Mouse (Mus musculus) liver, postnatal 0 days (tissue): ENCODE results near the gene Il11ra2.
"Not testable (repeated sequence)": the region's sequence is repeated elsewhere in the genome, so short reads cannot be mapped to it uniquely, and the experiment has no call there.

Source experiments
- CTCF ChIP-seq: sonication (generic); IDR thresholded peaks from 2 replicates; pipeline ENCODE4 v1.5.1; 2016; ENCODE audit warnings: antibody characterized with exemption, low read depth
- EP300 ChIP-seq: IDR thresholded peaks from 2 replicates; pipeline ENCODE4 v1.6.1; 2016; ENCODE audit warnings: antibody characterized with exemption, low read depth, mild to moderate bottlenecking

DNA sequence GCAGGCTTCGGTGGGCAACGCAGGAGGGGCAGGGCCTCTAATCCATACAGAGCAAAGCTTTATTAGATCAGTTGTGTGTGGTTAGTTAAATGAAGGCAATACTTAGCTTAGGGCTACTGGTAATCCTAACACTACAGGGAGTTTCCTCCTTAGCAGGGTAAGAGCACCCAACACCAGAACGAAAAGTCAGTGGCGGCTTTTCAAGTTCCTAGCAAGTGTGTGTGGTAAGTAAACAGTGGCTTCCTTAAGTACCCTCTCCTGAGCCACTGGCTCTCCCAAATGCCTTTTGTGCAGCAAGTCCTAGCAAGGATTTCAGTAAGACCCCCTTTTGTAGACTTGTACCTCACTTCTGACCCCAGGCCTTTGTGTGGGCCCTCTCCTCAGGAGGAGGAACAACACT, 13.7 kb upstream of the Il11ra2 start:
- TF ChIP-seq CTCF, EP300: not testable (repeated sequence)
